Mouse (Mus musculus) liver, embryonic 16.5 days (tissue): ENCODE results near the gene Evi5. TPM values are rescaled to one million over a fixed set of nuclear protein-coding genes. Genes with fewer than 3 reads are reported as not detected.

Experiments used
- ATAC-seq: fragments of 200-750 bp; cut with Nextera tagmentation; 2 replicates; pipeline ENCODE4 v1.8.0; 2017; ENCODE audit warnings: low read depth, mild to moderate bottlenecking, moderate number of reproducible peaks, moderate library complexity
- H3K27ac ChIP-seq: fragments of 300-500 bp; sonication (generic); 2 replicates; pipeline ENCODE4 v1.5.1; 2014; ENCODE audit warnings: mild to moderate bottlenecking, low read length
- H3K27me3 ChIP-seq: fragments of 300-500 bp; sonication (generic); 2 replicates; pipeline ENCODE4 v1.6.1; 2014; ENCODE audit warnings: low read depth, low read length, mixed read lengths; ENCODE audit not compliant: control insufficient read depth, insufficient read depth
- H3K36me3 ChIP-seq: fragments of 300-500 bp; sonication (generic); 2 replicates; pipeline ENCODE4 v1.6.1; 2014; ENCODE audit warnings: mild to moderate bottlenecking; ENCODE audit not compliant: control insufficient read depth, insufficient read depth
- H3K4me1 ChIP-seq: fragments of 300-500 bp; sonication (generic); 2 replicates; pipeline ENCODE4 v1.6.1; 2014; ENCODE audit warnings: low read depth, low read length, mixed read lengths; ENCODE audit not compliant: control insufficient read depth
- H3K4me2 ChIP-seq: fragments of 300-500 bp; sonication (generic); 2 replicates; pipeline ENCODE4 v1.6.1; 2014; ENCODE audit warnings: low read depth, low read length, mixed read lengths
- H3K4me3 ChIP-seq: fragments of 300-500 bp; sonication (generic); 2 replicates; pipeline ENCODE4 v1.5.1; 2014; ENCODE audit warnings: low read depth, mild to moderate bottlenecking, low read length
- H3K9ac ChIP-seq: fragments of 300-500 bp; sonication (generic); 2 replicates; pipeline ENCODE4 v1.6.1; 2014; ENCODE audit warnings: low read depth, low read length
- H3K9me3 ChIP-seq: fragments of 300-500 bp; sonication (generic); replicated peaks from 2 replicates; pipeline ENCODE4 v1.6.1; 2016; ENCODE audit warnings: low read length; ENCODE audit not compliant: control insufficient read depth
- WGBS: fragments of 180-500 bp; shearing (Covaris S2); extraction: QIAGEN DNeasy Blood & Tissue Kit; methylation state at CpG from one replicate; pipeline ENCODE4 v1.1.7; 2014; ENCODE audit not compliant: insufficient replicate concordance; 5-methylcytosine and 5-hydroxymethylcytosine counted together
- polyA plus RNA-seq: library from polyadenylated mRNA; unstranded; fragments of >200 nt; fragmentation: Nextera tagmentation; extraction: Ambion mirVana; gene quantifications from 2 replicates; pipeline ENCODE4 v1.2.1, GENCODE M21; 2015

Evi5 gene
- polyA plus RNA-seq, 1 experiment from 2014 or later = 57.8 TPM

- Histone ChIP-seq H3K27me3 (peaks cover 29% of the 10 kb centered on the region), H3K27ac (no peak overlapping the region), H3K36me3 (no peaks in the 10 kb centered on the region), H3K9ac (no peak overlapping the region), H3K9me3 (no peaks in the 10 kb centered on the region), H3K4me3 (no peak overlapping the region), H3K4me2 (no peak overlapping the region), H3K4me1 (no peaks in the 10 kb centered on the region)
- 47% methylated on average over 3 of the region's 3 CpGs for WGBS
- no peak for ATAC-seq
These were observed 143.5 kb downstream of the Evi5 start for GRCm38 (mm10) chr5:107731408-107731807.

- Histone ChIP-seq H3K4me1 (peaks cover 9% of the 10 kb centered on the region; the same call in 1 of the 2 replicates), H3K9me3 (no peaks in the 10 kb centered on the region), H3K4me3 (peak overlapping the region; percentile 41), H3K36me3 (no peaks in the 10 kb centered on the region), H3K27me3 (peaks cover 73% of the 10 kb centered on the region), H3K27ac (no peak overlapping the region), H3K4me2 (peak overlapping the region; percentile 56), H3K9ac (no peak overlapping the region)
- ATAC-seq = no peak
- WGBS = 27% methylated on average over 12 of the region's 12 CpGs
These were observed 147.9 kb downstream of the Evi5 start for GRCm38 (mm10) chr5:107727007-107727402.

DNA sequence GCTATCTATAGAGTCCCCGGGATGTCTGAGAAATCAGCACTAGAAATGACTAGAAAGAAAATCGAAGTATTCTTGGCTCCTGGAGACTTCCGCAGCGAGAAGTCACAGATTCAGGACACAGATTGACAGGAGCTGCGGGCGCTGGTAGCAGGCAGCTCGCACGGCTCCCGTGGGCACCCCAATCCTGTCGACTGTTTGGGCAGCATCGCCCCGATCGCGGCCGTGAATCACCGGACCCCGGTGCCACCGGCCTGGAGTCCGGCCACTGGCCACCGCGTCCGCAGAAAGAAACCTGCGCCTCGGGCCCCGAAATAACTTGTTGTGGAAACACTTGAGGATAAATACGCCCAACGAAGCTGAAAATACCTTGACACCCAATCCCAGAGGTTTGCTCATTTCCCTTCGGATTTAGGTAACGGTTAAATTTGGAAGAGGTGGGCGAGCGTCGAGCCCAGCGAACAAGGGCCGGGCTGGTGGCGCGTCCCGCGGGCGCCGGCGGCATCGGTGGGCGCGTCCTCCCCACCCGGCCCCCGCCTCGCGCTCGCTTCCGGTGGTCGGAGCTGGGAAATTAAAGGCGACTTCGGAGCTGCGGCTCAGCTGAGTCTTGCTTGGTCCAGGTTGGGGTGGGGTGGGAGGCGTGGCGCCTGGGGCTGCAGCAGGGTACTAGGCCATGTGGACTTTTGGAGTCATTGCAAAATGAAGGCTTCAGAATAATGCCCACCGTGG, 148.5 kb downstream of the Evi5 start:
- Histone ChIP-seq H3K36me3 (no peaks in the 10 kb centered on the region), H3K4me1 (peaks cover 11% of the 10 kb centered on the region; the same call in 1 of the 2 replicates), H3K27me3 (peaks cover 78% of the 10 kb centered on the region), H3K4me3 (peak overlapping the region; percentile 41), H3K9ac (no peak overlapping the region), H3K27ac (no peak overlapping the region), H3K9me3 (no peaks in the 10 kb centered on the region), H3K4me2 (peak overlapping the region; percentile 56)
- WGBS = under 1% methylated on average over 57 of the region's 57 CpGs
- ATAC-seq = no peak

GRCm38 (mm10) chr5:107725435-107726261, 149.3 kb downstream of the Evi5 start, which contains the start of gene Gfi1:
Gfi1 (minus strand) TSS chr5:107726036.
- Histone ChIP-seq H3K4me2 (peak within 1 kb of the TSS; percentile 59), H3K9ac (no peak within 1 kb of the TSS), H3K27ac (peak within 1 kb of the TSS; percentile 42)

GRCm38 (mm10) chr5:107724661-107725434, 150.1 kb downstream of the Evi5 start:
- WGBS = under 1% methylated on average over 52 of the region's 52 CpGs
- 0 out of 2 replicates have a peak overlapping the region, but pooled peaks have one; percentile 31 for H3K9ac ChIP-seq
- H3K4me2 ChIP-seq = peak overlapping the region; percentile 59
- H3K9me3 ChIP-seq = no peaks in the 10 kb centered on the region
- peaks cover 13% of the 10 kb centered on the region; the same call in 1 of the 2 replicates for H3K4me1 ChIP-seq
- peak overlapping the region; percentile 41 for H3K4me3 ChIP-seq
- H3K36me3 ChIP-seq = no peaks in the 10 kb centered on the region
- no peak overlapping the region for H3K27ac ChIP-seq
- no peak; the same call in 1 of the 2 replicates for ATAC-seq
- H3K27me3 ChIP-seq = peaks cover 90% of the 10 kb centered on the region

More at GRCm38 (mm10) chr5:107725435-107726261, 149.3 kb downstream of the Evi5 start, which contains the start of gene Gfi1:
- H3K4me1 ChIP-seq = peaks cover 13% of the 10 kb centered on the region; the same call in 1 of the 2 replicates
- ATAC-seq = no peak
- no peaks in the 10 kb centered on the region for H3K9me3 ChIP-seq
- peaks cover 86% of the 10 kb centered on the region for H3K27me3 ChIP-seq
- no peaks in the 10 kb centered on the region for H3K36me3 ChIP-seq
- peak within 1 kb of the TSS; percentile 41 for H3K4me3 ChIP-seq
- under 1% methylated on average over 41 of the region's 41 CpGs for WGBS

- 0 out of 2 replicates have a peak, but pooled peaks have one; percentile 31 for ATAC-seq
- H3K4me1 ChIP-seq = peaks cover 13% of the 10 kb centered on the region; the same call in 1 of the 2 replicates
These were observed 151.1 kb downstream of the Evi5 start for GRCm38 (mm10) chr5:107723541-107724511.

DNA sequence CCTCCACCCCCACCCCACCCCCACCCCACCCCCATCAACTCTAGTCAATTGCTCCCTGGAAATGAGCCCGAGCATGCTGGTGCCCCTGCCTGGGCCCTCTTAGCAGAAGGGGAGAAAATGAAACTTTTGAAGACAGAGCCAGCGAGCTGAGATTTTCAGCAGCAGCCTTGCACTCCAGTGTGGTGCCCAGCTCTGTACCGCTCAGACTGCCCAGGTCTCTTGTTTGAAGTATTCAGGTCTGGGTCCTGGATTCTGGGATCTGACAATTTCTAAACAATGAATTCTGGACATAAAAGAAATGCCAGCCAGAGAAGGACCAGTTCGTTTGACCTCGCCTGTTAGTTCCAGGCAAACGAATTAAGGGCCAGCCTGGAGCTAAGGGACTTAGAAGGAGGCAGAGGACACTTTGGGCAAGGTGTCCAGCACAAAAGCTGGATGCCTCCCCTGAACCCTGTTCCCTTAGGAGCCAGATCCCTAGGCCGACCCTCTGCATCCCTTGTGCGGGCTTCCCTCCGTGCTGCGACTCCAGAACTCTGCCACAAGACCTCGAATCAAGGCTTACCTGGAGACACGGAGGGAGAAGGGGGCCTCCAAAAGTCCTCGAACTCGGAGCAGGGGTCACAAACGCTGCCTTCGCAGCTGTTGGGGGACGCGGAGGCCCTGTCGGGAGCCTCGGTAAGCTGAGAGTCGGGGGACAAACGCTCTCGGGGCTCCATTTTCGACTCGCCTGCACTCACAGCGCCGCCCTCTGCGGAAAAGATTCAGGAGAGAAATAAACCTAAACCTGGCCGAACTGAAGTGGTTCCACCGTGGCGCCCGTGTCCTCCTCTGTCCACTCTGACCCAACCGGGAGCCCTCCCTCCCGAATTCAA, 152.0 kb downstream of the Evi5 start:
- peak overlapping the region; percentile 15; the same call in 1 of the 2 replicates for H3K9ac ChIP-seq
- H3K4me3 ChIP-seq = peak overlapping the region; percentile 41
- H3K9me3 ChIP-seq = no peaks in the 10 kb centered on the region
- H3K27me3 ChIP-seq = peaks cover 90% of the 10 kb centered on the region
- no peak for ATAC-seq
- no peak overlapping the region for H3K27ac ChIP-seq
- H3K36me3 ChIP-seq = no peaks in the 10 kb centered on the region
- WGBS = 5% methylated on average over 34 of the region's 34 CpGs
- peaks cover 13% of the 10 kb centered on the region; the same call in 1 of the 2 replicates for H3K4me1 ChIP-seq
- H3K4me2 ChIP-seq = peak overlapping the region; percentile 59

More at GRCm38 (mm10) chr5:107723541-107724511, 151.1 kb downstream of the Evi5 start:
- Histone ChIP-seq H3K9ac (no peak overlapping the region), H3K4me2 (peak overlapping the region; percentile 59), H3K27ac (no peak overlapping the region), H3K4me3 (peak overlapping the region; percentile 41), H3K9me3 (no peaks in the 10 kb centered on the region), H3K27me3 (peaks cover 98% of the 10 kb centered on the region), H3K36me3 (no peaks in the 10 kb centered on the region)
- under 1% methylated on average over 49 of the region's 49 CpGs for WGBS
